Mouse (Mus musculus): ENCODE measurements around the gene Ffar4. TPM values are rescaled to one million over a fixed set of nuclear protein-coding genes. Genes with fewer than 3 reads are reported as not detected.
A peak's percentile ranks its signal among the peaks of the same experiment; 100 is the strongest.

Gene Ffar4
- total and polyA plus RNA-seq, 3 experiments = not detected

- peak within 1 kb of the TSS; percentile 72 for H3K27ac ChIP-seq (ENCODE audit: control insufficient read depth, low read depth, low read length)
- H3K9me3 ChIP-seq (replicated peaks; ENCODE audit: insufficient read depth, low read length) = no peaks in the 10 kb centered on the region
- H3K9ac ChIP-seq (ENCODE audit: control insufficient read depth, low read depth, low read length, poor library complexity, severe bottlenecking) = peak within 1 kb of the TSS; percentile 94
- peaks cover 2 to 11% of the 10 kb centered on the region in 2 experiments for H3K36me3 ChIP-seq (ENCODE audit: control insufficient read depth in 1 of 2, insufficient read depth in 2 of 2, low read length in 2 of 2)
- peaks cover 4 to 5% of the 10 kb centered on the region in 2 experiments; a peak in 3 of 4 replicates for H3K4me1 ChIP-seq (ENCODE audit: control insufficient read depth in 1 of 2, insufficient read depth in 2 of 2, low read length in 2 of 2)
- peak within 1 kb of the TSS; percentile 94 to 99 for H3K4me3 ChIP-seq (ENCODE audit: control insufficient read depth in 1 of 2, insufficient read depth in 1 of 2, low read depth in 2 of 2, low read length in 2 of 2)
- H3K79me2 ChIP-seq (ENCODE audit: control insufficient read depth, insufficient read depth, low read length, poor library complexity) = peaks cover 6% of the 10 kb centered on the region
- H3K27me3 ChIP-seq (ENCODE audit: control insufficient read depth in 1 of 2, insufficient read depth in 2 of 2, low read length in 2 of 2) = no peaks in the 10 kb centered on the region
- DNase-seq (ENCODE audit: low read depth, low spot score) = peak; percentile 98
- TF ChIP-seq ETS1 (IDR thresholded peaks at IDR 0.05; ENCODE audit: low read depth, low read length) (0 out of 2 replicates have a peak, but pooled peaks have one; percentile 17), MYB (IDR thresholded peaks at IDR 0.05; ENCODE audit: low read depth, low read length) (0 out of 2 replicates have a peak, but pooled peaks have one; percentile 16), ZC3H11A (IDR thresholded peaks at IDR 0.05; ENCODE audit: low read depth, low read length) (no peak), CHD1 (IDR thresholded peaks at IDR 0.05; ENCODE audit: low read depth, low read length) (0 out of 2 replicates have a peak, but pooled peaks have one; percentile 7), SIN3A (IDR thresholded peaks at IDR 0.05; ENCODE audit: low read length) (peak; percentile 86), MAX (IDR thresholded peaks at IDR 0.05; ENCODE audit: low read length) (0 out of 2 replicates have a peak, but pooled peaks have one; percentile 2), E2F4 (IDR thresholded peaks at IDR 0.05; ENCODE audit: borderline replicate concordance, low read depth, low read length) (no peak), UBTF (IDR thresholded peaks at IDR 0.05; ENCODE audit: borderline replicate concordance, insufficient read depth, low read depth, low read length) (no peak), MAFK (IDR thresholded peaks at IDR 0.05; ENCODE audit: borderline replicate concordance, low read depth, low read length) (no peak), NELFE (IDR thresholded peaks at IDR 0.05; ENCODE audit: low read depth, low read length) (peak; percentile 78), MXI1 (IDR thresholded peaks at IDR 0.05; ENCODE audit: low read depth, low read length) (peak; percentile 63), EP300 (IDR thresholded peaks at IDR 0.05; ENCODE audit: low read depth in 1 of 2, low read length in 2 of 2) (no peak; a peak in 1 of 4 replicates), RAD21 (IDR thresholded peaks at IDR 0.05; ENCODE audit: low read depth, low read length) (no peak), MAZ (IDR thresholded peaks at IDR 0.05; ENCODE audit: low read depth, low read length) (no peak), BHLHE40 (IDR thresholded peaks at IDR 0.05; ENCODE audit: borderline replicate concordance, low read depth, low read length) (no peak), SMC3 (IDR thresholded peaks at IDR 0.05; ENCODE audit: low read depth, low read length) (no peak), USF1 (IDR thresholded peaks at IDR 0.05; ENCODE audit: low read depth, low read length) (no peak), POLR2AphosphoS2 (IDR thresholded peaks at IDR 0.05; ENCODE audit: low read length) (peak; percentile 61; the same call in 1 of the 2 replicates), ELF1 (IDR thresholded peaks at IDR 0.05; ENCODE audit: low read depth, low read length) (peak; percentile 91), NRF1 (IDR thresholded peaks at IDR 0.05; ENCODE audit: insufficient read depth, low read depth, low read length, poor library complexity, severe bottlenecking) (no peak), KAT2A (conservative IDR thresholded peaks at IDR 0.05; ENCODE audit: low read depth, low read length) (no peak), GABPA (IDR thresholded peaks at IDR 0.05; ENCODE audit: low read depth, low read length) (no peak), TBP (IDR thresholded peaks at IDR 0.05; ENCODE audit: low read depth, low read length) (0 out of 2 replicates have a peak, but pooled peaks have one; percentile 47), ZKSCAN1 (IDR thresholded peaks at IDR 0.05; ENCODE audit: low read depth, low read length) (no peak), CHD2 (IDR thresholded peaks at IDR 0.05; ENCODE audit: low read length) (no peak), TAL1 (IDR thresholded peaks at IDR 0.05; ENCODE audit: low read length) (no peak), ZMIZ1 (IDR thresholded peaks at IDR 0.05; ENCODE audit: low read depth, low read length) (peak; percentile 34; the same call in 1 of the 2 replicates), HCFC1 (IDR thresholded peaks at IDR 0.05; ENCODE audit: low read depth, low read length) (peak; percentile 76), RCOR1 (IDR thresholded peaks at IDR 0.05; ENCODE audit: low read depth, low read length) (peak; percentile 95), ZNF384 (IDR thresholded peaks at IDR 0.05; ENCODE audit: low read depth, low read length) (no peak), JUND (IDR thresholded peaks at IDR 0.05; ENCODE audit: low read depth, low read length) (no peak), MYC (IDR thresholded peaks at IDR 0.05; ENCODE audit: low read depth, low read length) (no peak), POLR2AphosphoS5 (IDR thresholded peaks at IDR 0.05; ENCODE audit: borderline replicate concordance, low read depth, low read length) (0 out of 2 replicates have a peak, but pooled peaks have one; percentile 24), USF2 (IDR thresholded peaks at IDR 0.05; ENCODE audit: borderline replicate concordance in 1 of 2, insufficient read depth in 1 of 2, low read depth in 1 of 2, low read length in 2 of 2) (no peak), CTCF (IDR thresholded peaks at IDR 0.05 in 2 of 3, conservative IDR thresholded peaks at IDR 0.05 in 1 of 3; ENCODE audit: control insufficient read depth in 1 of 3, insufficient read depth in 1 of 3, low read depth in 2 of 3, low read length in 3 of 3, poor library complexity in 1 of 3, severe bottlenecking in 1 of 3) (no peak), GATA1 (IDR thresholded peaks at IDR 0.05; ENCODE audit: low read depth, low read length) (no peak), MEF2A (IDR thresholded peaks at IDR 0.05; ENCODE audit: extremely low read depth, insufficient replicate concordance, low read depth, low read length, poor library complexity, severe bottlenecking) (no peak)
Measured at GRCm38 (mm10) chr19:38054720-38055192, 42.1 kb upstream of the Ffar4 start, which contains the start of gene Cep55. Cep55 (plus strand) TSS chr19:38055011.
